Mouse (Mus musculus): ENCODE results near the gene Pphln1. TPM values are rescaled to one million over a fixed set of nuclear protein-coding genes. Genes with fewer than 3 reads are reported as not detected.

The Pphln1 gene
- 52.2 TPM for polyA plus RNA-seq (2017; shearing (Covaris generic))

GRCm38 (mm10) chr15:93397826-93398698, at the start of gene Pphln1, which contains the start of gene Zcrb1:
TSS of gene Pphln1 (plus strand) at chr15:93398350.
TSS of gene Zcrb1 (minus strand) at chr15:93398334.

Other genes starting within 250 kb of the Pphln1 start
- gene Gxylt1, start 123.2 kb upstream of the Pphln1 start, polyA plus RNA-seq (2017; shearing (Covaris generic)), result 4.4 TPM
- gene Yaf2, start 61.4 kb upstream of the Pphln1 start, polyA plus RNA-seq (2017; shearing (Covaris generic)), result 22.8 TPM
- gene Zcrb1, start within 50 bp of the Pphln1 start, polyA plus RNA-seq (2017; shearing (Covaris generic)), result 63.8 TPM
- 1.2 TPM for gene Prickle1, start 197.5 kb downstream of the Pphln1 start, polyA plus RNA-seq (2017; shearing (Covaris generic))

Data from inflammation-experienced regulatory T-cells, adult 16 weeks (primary cell).